Mouse (Mus musculus) heart, postnatal 0 days (tissue): ENCODE data around the gene Ttn.

Source experiments
- CTCF ChIP-seq: IDR thresholded peaks from 2 replicates; pipeline ENCODE4 v1.5.1; 2016; ENCODE audit warnings: antibody characterized with exemption, control low read depth, low read depth
- EP300 ChIP-seq: IDR thresholded peaks from 2 replicates; pipeline ENCODE4 v1.6.1; 2016; ENCODE audit warnings: antibody characterized with exemption, low read depth

- TF ChIP-seq CTCF (no peak), EP300 (no peak)
Observed at GRCm38 (mm10) chr2:76702751-76703150, 279.6 kb downstream of the Ttn start.
